Mouse (Mus musculus): ENCODE measurements at regions not wholly inside any gene's neighbourhood (a gene's known extent, or its start where the extent isn't known, plus 50 kb on each side); places are given as distances from the start of the nearest gene placed in this dataset.

GRCm38 (mm10) chr14:105544066-105544465 lies 285.7 kb downstream of the Ndfip2 start:
- DNase-seq, result no peak

DNA sequence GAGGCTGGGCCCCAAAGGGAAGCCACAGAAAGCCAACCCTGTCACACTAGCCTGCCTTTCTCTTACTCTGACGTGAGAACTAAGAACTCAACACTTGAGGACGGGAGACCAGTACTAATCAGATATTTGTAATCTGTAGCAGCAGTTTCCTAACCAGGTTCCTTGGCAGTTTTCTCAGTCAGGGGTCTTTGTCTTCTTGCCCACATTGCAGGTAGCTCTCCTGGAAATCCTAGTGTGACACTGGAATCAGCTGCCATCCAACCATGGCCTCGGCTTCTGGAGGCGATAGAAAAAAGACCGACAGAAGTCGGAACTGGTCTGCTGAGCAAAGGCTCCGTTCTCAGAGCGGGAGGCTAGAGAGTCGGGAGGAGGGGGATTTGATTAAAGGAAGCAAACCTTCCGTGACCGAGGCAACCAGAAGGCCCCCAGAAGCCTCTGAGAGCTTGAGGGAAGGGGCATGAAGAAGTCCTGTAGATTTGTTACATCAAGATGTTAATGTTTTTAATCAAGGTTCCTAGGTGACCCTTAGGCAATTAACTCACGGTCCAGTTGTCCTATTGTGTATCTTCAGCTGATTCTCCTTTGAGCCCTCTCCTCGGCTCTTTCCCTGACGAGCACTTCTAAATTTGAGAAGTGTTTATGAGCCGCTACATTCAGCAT lies 284.2 kb downstream of the Ndfip2 start:
- DNase-seq, result peak; percentile 7

DNA sequence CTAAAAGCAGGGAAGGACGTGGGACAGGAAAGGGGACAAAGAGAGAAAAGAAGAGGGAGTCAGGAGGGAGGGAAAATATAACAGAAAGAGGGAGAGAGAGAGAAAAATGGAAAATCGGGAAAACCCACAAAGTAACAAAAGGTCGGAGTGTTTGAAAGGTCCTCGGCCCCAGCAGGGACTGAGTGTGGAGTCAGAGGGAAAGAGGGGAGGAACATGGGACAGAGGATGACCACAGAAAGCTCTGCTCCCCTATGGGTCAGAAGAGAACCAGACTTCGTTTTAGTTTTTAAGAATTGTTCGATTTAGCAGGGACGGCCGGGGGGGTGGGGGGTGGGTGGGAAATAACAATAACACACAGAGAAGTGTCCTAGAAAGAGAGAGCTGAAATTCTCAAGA lies 283.7 kb downstream of the Ndfip2 start:
- DNase-seq, result no peak

- DNase-seq, result no peak
Observed at GRCm38 (mm10) chr14:105532168-105532745, 273.9 kb downstream of the Ndfip2 start.

DNA sequence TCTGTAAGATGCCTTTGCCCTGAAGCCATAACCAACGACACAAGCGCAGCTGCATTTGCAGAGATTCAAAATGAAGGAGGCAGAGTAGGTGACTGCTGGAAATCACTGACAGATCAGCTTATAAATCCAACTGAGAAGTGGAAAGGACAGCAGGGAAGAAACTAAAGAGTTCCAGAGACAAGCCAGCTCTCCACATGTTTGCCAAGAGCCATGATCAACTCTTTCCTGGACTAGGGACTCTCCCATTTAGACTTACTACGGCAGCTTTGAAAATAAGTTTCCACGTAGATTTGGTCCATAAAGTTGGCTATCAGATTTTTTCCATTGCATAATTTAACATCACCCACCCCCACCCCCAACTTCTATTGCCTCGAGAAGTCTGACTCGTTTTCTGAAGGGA lies 269.7 kb downstream of the Ndfip2 start:
- DNase-seq, result no peak

DNA sequence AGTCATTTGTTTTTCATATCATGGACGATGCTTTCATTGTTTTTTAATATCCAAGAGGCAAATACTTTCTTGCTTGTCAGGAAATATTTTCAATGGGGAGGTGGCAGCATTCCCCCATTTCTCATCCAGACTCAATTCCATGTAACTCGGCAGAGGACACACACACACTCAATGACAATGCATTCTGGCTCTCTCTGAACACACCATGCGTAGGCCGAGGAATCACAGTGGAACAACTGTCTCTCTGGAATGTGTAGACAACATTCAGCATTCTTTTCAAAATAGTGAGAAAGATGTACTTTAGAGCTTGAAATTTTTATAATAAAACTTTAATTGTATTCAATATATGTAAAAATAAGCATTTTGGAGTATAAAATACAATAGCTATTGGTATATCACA lies 265.5 kb downstream of the Ndfip2 start:
- DNase-seq, result no peak

- no peak for DNase-seq
Observed at GRCm38 (mm10) chr14:105522279-105522678, 263.9 kb downstream of the Ndfip2 start.

- no peak for DNase-seq
Observed at GRCm38 (mm10) chr14:105518706-105519105, 260.3 kb downstream of the Ndfip2 start.

GRCm38 (mm10) chr14:105514413-105514812 lies 256.0 kb downstream of the Ndfip2 start:
- no peak for DNase-seq

GRCm38 (mm10) chr14:105512914-105513677 lies 254.7 kb downstream of the Ndfip2 start:
- peak; percentile 21 for DNase-seq

- DNase-seq, result no peak
Observed at GRCm38 (mm10) chr14:105511826-105512225, 253.5 kb downstream of the Ndfip2 start.

DNA sequence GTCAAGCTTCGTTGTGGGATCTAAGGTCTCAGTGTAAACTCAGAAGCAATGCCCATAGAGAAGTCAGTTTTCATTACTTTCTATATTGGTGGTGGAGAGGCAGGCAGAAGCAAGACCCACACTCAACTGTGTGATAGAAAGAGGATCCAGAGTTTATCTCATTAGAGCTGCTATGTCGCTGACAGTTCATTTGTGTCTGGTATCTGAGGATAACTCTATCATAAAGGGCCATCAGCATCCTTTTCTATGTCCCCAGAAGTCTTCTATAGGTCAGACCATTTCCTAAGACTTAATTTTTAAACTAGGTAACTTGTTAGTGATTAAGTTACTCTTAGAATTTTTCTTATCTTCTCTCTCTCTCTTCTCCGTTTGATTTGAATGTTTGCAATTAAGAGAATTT lies 252.8 kb downstream of the Ndfip2 start:
- no peak for DNase-seq

- DNase-seq, result no peak
Observed at GRCm38 (mm10) chr14:105505261-105505660, 246.9 kb downstream of the Ndfip2 start.

GRCm38 (mm10) chr14:105504376-105504775 lies 246.0 kb downstream of the Ndfip2 start:
- DNase-seq, result no peak

DNA sequence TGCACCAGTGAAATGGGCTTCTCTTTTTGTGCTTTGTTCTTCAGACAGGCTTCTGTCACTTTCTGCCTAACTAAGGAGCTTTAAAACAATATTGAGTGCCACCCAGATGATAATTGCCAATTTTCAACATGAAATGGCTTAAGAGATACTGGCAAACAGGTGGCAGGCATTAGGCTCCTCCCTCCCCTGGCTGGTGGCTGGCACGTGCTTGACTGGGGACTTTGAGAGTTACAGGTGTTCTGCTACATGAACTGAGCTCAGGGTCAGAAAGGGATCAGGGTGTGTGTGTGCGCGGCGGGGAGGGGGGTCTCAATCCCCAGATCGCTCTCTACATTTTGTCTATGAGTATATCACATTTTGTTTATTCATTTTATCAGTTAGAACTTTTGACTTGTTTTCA lies 245.4 kb downstream of the Ndfip2 start:
- no peak for DNase-seq

DNA sequence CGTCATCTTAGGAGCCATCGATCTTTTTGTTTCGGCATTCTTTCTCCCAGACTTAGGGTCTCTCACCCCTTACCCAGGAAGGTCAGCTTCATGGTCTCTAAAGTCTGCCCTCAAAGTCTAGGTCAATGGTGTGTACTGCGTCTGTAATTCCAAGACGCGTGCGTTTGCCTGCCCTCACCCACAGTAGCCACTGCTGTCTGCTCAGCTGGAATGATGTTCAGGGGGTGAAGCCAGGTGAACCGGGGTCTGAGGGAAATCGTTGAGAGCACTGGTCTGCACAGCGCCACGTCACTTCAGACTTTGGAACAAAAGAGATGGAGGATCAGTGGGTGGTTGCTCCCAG lies 244.2 kb downstream of the Ndfip2 start:
- DNase-seq, result no peak

DNA sequence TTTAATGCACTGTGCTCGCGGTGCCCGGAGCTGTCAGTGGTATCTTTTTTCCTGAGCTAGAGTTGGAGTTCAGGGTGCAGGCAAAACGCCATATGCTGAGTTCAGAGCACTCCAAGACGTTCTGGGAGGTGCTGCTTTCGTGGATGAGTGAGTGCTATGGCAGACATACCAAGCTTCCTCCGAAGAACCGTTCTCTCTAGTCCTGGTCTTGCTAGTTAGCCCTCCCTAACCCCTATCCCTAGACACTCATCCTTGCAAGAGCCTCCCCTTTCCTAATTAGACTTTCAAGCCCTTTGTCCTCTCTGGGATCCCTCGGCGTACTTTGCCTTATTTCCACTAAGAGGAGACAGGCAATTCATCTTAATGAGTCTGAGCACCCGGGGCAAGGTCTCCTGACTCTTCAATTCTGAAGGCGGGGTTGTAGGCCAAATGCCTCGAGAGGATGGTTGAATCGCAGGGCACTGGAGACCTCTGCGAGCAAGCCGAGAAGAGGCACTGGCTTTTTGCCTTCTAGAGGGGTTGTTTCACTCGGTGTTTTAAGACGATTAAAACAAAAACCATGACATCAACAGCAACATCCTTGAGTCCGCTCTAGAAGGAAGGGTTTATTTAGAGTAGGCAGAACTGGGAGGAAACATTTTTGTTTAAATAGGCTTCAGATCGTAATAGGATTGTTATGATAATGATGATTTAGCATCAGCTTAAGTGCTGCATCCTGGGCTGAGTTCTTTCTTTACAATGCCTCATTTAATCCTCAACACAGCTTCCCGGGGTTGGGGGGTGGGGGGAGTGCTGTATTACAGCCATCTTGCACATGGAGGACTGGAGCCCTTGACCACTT lies 243.6 kb downstream of the Ndfip2 start:
- no peak for DNase-seq

DNA sequence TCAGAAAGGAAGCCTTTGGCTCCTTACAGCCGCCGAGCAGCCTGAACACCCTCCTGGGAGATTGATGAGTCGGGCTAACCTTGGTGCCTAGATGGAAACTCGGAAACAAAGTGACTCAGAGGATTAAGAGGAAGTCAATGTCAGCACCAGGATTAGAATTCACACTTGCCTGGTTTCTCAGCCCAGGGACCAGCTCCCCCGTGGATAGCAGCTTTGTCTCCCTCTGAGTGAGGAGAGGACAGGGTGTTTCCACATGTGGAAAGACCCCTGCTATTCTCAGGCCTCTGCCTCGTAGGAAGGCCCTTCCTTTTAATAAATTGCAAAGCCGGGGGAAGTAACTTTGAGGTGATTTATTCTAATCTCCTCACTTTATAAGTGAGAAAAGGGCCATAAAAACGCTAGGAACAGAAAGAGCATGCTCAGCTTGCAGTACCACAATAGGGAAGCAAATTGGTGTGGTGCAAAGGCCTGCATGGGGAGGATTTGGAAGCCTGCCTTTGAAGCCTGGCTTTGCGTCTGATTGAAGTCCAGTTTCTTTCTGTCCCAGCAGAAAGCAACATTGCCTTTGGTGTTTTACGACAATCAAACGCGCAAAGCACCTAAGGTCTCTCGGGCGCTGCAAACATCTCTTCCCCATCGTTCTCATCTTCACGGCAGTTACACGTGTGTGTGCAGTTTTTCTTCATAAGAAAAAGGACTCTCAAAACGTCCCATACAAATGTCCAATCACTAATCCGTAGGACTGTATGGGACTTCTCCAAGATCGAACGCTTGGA lies 242.8 kb downstream of the Ndfip2 start:
- DNase-seq, result no peak

- DNase-seq, result no peak
Observed at GRCm38 (mm10) chr14:105499319-105499895, 241.0 kb downstream of the Ndfip2 start.

DNA sequence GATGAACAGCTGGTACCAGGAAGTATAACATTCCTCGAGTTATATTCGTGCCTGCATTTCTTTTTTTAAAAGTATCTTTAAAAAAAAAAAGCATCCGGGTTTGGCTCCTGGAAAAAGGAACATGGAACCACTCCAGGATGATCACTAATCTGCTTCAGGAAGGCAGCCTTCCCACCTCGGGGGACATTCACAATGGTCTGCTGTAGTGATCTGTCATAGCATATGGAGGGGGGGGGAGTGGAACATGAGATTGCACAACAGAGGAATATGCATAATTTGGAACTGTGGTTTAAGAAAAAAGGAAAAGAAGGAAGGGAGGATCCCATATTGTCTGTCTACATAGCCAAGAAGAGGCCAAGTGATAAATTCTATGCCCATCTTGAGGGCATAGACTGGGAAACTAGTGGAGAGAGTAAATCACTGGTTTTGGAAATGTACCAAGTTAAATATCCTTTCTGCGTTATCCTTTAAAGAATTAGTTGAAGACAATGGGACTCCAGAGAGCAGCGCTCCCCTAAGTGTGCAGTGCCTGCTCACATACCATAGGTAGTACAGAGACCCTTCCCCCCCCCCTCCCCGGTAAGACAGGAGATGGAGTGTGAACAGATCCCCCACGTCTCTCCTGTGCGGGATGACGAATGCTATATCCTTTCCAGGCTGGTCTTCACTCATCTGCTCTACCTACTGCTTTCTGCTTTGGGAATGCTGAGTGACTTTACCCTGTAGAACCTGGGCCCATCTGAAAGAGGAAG lies 240.0 kb downstream of the Ndfip2 start:
- no peak for DNase-seq

- no peak for DNase-seq
Observed at GRCm38 (mm10) chr14:105495161-105495560, 236.8 kb downstream of the Ndfip2 start.

All from cerebellum, adult 11-12 months (tissue).